Mouse (Mus musculus) lung, postnatal 25 days (tissue): ENCODE measurements around the gene Ccdc183.

Source experiments
- DNase-seq: peaks from one replicate; pipeline ENCODE4 v3.0.0; 2022; ENCODE audit warnings: low spot score

The Ccdc183 gene

GRCm38 (mm10) chr2:25617578-25617977, at the start of gene Ccdc183:
TSS of gene Ccdc183 (minus strand) at chr2:25617678.
- DNase-seq: no peak

DNA sequence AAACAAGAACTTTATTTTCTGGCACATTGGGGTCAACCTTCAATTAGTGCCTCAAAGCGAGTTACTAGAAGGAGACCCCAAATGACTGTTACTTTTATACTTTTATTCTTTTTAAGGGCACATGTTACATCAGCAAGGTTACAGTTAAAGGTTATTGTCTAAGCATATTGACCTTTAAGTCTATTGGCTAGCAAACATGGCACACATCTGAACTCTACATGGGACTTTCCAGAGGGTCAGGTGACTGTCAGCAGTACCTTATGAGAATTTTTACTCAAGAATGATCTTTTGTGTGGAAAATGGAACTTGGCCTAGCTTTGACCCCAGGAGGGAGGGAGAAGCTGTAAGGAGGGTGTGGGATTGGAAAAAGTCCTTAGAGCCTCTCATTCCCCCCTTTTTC, 49.0 kb upstream of the Ccdc183 start:
- no peak for DNase-seq

DNA sequence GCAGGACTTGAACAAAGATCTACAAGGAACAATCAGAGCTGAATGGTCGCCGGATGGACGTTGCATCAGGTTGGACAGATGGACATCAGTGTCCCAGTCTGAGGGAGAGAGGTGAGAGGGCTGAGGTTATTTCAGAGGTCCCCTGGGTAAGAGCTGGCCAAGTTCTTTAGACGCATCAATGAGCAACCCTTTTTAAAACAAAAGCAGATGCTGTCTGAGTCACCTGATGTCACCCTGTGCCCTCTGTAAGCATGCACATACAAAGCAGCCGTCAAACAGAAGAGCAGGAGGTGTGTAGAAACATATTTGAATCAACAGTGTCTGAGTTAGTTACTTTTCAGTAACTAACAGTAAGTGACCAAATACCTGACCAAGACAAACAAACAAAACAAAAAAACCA, 46.6 kb upstream of the Ccdc183 start:
- no peak for DNase-seq

DNA sequence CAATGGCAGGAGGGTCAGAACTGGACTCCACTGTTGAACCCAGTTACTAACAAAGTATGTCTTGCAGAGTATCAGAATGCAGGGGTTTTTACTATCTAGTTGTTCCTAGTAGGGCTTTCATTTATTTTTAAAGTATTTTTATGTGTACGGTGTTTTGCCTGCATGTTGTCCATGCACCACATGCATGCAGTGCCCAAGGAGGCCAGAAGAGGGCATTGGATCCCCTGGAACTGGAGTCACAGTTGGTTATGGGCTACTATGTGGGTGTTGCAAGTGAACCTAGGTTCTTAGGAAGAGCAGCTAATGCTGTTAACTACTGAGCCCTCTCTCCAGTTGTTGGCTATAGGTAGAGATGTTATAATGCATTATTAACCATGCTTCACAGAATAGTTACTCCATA, 46.0 kb upstream of the Ccdc183 start:
- DNase-seq: peak; percentile 17

DNA sequence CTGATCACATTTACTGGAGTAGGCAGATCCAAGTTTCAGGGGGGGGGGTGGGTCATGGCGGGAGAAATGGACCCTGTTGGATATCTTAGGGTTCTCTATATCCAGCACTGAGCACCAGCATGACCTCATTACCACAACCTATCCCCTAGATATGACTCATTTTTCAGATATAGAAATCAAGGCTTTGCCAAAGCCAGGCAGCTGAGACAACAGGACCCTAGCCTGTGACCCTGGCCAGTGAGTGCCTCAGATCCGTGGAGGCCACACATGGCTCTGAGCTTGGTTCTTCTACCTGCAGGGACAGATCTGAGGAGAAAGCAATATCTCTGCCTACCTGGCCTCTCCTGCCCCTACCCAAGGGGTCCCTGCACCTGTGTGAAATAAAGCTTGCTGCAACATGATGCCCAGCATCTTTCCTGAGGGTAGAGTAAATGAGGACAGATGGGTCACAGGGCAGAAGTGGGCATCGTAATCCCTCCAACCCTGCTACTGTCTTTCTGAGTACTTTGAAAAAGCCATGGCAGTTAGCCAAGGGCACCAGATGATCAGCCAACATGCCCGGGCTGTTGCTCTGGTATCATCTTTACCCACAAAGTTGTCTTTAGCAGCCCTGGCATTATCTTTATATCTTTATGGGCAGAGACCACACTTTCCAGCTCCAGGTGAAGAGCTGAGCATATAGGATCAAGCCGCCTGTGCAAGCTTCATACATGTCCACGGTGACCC, 43.9 kb upstream of the Ccdc183 start:
- DNase-seq: no peak

GRCm38 (mm10) chr2:25660279-25660678, 42.8 kb upstream of the Ccdc183 start:
- no peak for DNase-seq

DNA sequence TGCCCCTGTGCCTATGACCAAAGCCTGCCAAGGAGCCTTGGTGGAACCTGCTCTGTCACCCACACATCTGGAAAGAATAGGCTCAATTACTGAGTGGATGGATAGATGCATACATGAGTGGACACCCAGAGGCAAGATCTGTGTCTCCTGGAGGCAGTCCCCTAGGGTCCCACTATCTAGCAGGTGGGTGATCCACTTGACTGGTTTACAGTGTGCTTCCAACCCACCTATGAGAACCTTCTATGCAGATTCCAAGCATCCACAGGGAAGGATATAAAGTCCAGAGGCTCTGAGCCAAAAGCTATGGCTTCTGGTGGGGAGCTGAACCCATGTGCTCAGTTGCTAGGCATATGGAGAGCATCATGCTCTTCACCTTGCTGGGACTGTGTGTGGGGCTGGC, 40.2 kb upstream of the Ccdc183 start, which contains the start of gene Lcn5:
Gene Lcn5, plus strand, starts transcription at position 301 of the 400 bp plus-strand sequence.
- DNase-seq: no peak

- no peak for DNase-seq
Measured at GRCm38 (mm10) chr2:25657246-25657645, 39.8 kb upstream of the Ccdc183 start.

DNA sequence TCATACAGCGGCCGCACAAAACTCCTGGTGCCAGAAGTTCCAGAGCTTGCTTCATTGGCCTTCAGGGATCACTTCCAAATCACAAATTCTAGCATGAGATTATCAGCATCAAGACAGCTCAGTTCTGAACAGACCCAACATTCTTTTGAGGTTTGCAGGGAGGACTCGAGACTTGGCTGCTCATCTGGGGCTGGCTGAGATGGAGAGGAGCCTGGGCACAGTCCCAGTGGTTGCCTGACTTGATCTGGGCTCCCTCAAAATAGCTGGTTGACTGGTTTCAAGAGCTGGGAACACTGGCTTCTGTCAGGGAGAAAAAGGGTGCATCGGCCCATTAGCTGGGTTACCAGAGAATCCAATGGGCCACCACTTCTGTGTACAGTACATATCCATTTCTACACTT, 39.2 kb upstream of the Ccdc183 start:
- DNase-seq: peak; percentile 30

- peak; percentile 11 for DNase-seq
Measured at GRCm38 (mm10) chr2:25654502-25654901, 37.0 kb upstream of the Ccdc183 start.

DNA sequence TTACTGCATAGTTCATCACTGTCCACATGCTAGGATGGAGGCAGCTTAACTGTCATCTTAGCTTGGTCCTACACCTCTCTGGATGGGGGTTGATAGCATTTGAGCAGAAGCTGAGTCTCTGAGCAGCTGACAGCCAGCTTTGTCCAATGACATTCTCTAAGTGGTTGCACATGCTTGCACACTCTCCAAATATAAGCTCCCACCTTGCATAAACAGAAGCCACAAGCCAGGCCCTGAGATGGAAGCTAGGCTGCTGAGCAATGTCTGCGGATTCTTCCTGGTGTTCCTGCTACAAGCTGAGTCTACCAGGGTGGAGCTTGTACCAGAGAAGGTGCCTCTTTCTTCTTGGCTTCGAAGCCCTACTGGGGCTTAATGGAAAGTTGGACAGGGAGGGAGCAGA, 35.4 kb upstream of the Ccdc183 start, which contains the start of gene Lcn8:
Gene Lcn8, plus strand, starts transcription at position 219 of the 400 bp plus-strand sequence.
- no peak for DNase-seq

GRCm38 (mm10) chr2:25639890-25640289, 22.4 kb upstream of the Ccdc183 start:
- no peak for DNase-seq

DNA sequence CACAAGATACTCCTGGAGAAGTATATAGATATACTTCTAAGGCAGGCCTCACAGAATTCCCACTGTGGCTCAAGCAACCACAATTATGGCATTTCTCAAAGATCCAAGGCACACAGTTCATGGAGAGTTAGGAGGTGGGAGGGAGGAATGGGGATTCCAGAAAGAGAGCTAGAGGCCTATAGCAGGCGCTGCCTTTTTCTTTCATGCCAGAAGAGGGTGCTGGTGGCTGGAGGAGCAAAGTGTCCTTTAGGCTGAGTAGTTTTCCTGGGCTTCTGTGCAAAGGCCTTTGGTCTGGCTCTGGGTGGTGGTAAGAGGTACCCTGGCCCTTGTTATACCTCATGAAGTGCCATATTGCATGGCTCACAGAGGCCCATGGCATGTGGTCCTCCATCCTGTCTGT, 16.6 kb upstream of the Ccdc183 start:
- DNase-seq: no peak

DNA sequence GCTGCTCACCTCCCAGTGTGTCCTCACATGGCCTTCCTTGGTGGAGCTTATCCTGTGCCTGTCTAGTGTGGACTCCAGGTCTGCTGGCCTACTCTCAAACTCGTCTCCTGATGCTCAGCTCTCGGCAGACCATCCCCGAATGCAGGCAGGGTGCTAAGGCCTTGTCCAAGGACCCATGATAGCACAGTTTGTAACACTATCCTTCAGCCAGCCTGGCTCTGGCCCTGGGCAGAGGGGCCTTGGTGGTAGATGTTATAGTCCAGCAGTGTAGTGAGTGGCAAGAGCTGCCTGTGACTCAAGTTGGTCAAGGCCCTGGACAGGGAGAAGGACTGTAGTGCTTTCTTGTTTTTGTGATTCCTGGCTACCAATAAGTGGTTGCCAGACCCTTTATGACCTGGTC, 16.1 kb upstream of the Ccdc183 start:
- no peak for DNase-seq

DNA sequence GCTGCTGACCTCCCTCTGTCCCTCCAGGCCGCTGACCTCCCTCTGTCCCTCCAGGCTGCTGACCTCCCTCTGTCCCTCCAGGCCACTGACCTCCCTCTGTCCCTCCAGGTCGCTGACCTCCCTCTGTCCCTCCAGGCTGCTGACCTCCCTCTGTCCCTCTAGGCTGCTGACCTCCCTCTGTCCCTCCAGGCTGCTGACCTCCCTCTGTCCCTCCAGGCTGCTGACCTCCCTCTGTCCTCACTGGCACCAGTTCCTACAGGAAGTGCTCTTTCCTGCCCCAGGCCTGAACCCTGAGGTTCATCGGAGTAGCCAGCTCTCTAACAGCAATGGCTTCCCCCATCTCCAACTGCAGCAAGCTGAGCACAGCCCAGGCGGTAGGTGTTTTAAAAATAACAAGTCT, 11.3 kb upstream of the Ccdc183 start:
- DNase-seq: no peak

GRCm38 (mm10) chr2:25627811-25628210, 10.3 kb upstream of the Ccdc183 start, which contains the start of gene Fcna:
TSS of gene Fcna (minus strand) at chr2:25628030.
- DNase-seq: no peak

GRCm38 (mm10) chr2:25625986-25626385, 8.5 kb upstream of the Ccdc183 start:
- DNase-seq: no peak

- DNase-seq: peak; percentile 92
Measured at GRCm38 (mm10) chr2:25621229-25622200, 4.0 kb upstream of the Ccdc183 start, which contains the start of gene Tmem141. TSS of gene Tmem141 (minus strand) at chr2:25622005.

- no peak for DNase-seq
Measured at GRCm38 (mm10) chr2:25620852-25621228, 3.4 kb upstream of the Ccdc183 start.

DNA sequence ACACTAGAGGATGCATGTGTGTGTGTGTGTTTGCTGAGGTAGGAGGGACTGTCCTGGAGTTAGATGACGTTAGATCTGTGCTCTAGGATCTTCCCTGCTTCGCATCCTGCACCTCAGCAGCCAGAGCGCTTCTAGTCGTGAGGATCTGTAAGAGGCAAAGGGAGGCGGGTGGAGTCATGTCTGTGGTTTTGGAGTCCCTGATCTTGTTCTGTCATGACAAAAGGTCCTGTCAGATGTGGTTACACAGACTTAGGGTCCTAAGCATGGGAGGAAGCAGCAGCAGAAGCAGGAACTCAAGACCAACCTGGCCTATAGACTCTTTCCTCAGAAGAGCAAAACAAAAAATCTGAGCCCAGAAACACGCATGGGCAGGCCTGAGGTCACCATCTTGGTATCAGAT, 2.9 kb upstream of the Ccdc183 start:
- no peak for DNase-seq

DNA sequence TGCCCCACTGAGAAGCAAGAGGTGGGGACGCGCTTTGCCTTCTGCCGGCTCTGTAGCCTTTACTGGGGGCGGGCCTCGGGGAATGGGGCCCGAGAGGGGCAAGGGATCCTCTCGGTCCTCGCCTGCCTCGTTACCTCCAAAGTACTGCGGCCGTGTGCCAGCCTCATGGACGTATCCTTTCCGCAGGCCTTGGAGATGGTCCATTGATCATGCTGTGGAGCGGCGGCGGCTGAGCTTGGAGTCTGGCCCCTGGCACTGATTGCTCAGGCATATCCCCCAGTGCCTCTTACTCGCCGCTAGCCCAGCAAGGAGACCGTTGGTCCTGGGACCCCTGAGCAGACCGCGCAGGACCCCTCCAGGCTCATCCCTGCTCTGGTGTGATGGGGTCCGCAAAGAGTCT, 1.1 kb downstream of the Ccdc183 start:
- DNase-seq: no peak

DNA sequence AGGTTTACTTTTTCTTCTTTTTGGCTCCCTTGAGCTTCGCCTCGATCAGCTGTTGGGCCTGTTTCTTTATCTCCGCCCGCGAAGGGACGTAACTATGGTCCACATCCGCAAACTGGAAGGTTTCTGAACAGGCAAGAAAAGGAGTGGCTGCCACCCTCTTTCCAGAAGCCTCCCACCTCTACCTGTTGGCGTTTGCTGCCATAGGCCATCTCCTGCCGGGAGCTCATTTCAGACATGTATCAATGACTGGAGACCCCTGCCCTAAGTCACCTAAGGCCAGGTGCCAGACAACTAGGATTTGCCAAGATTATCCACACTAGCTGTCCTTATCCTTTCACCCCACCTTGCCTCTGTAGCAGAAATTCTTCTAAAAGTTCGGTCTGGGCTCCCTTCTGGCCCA, 8.8 kb downstream of the Ccdc183 start:
- DNase-seq: no peak
